Comparison of ENCODE assay signal across 8 mouse cellular contexts in the genomic region with DNA sequence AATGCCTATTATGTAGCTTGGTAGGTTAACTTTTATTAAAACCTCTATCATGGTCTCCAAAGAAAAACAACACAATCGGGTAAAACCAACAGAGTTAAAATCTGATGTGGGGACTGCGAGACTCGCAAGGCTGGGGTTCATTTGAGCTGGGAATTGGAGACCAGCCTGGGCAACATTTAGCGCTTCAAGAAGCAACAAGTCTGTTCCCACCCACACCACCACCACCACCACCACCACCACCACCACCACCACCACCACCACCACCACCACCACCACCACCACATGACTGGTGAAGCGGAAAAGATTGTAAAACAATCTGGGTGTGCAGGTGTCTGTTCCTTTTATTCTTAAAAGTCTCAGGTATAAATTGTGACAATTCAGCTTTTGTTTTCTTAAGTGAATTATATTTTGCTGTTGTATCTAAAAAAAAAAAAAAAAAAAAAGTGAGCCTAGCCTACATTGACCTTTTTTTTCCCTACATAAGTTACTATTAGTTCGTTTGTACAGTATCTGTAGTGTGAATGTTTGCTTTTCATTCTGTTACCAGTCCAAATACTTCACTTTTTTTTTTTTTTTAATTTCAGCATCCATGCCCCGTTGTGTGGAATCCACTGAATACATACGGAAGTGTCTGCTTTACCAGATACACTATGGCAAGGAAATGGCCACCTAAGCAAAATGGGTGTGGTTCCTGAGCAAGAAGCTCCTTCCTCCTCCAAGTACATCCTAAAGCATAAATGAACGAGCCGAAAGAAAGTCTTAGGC. TPM values are rescaled to one million over a fixed set of nuclear protein-coding genes. Genes with fewer than 3 reads are reported as not detected.
DNase-seq lines count a peak whose midpoint lies in the region; ATAC-seq and TF ChIP-seq lines count a peak whose summit lies in the region.

No protein-coding gene starts in this region.

- H3K27me3 ChIP-seq in testis, adult 2 months (ENCODE audit: control insufficient read depth, insufficient read depth, low read length), result no peaks in the 10 kb centered on the region
- no peaks in the 10 kb centered on the region for H3K27me3 ChIP-seq in liver, embryonic 15.5 days

- no peak for TF ChIP-seq POLR2A in testis, adult 2 months (IDR thresholded peaks at IDR 0.05; ENCODE audit: control insufficient read depth, low read depth, low read length)

- H3K36me3 ChIP-seq in testis, adult 2 months (ENCODE audit: control insufficient read depth, insufficient read depth, low read length), result peaks cover 3% of the 10 kb centered on the region
- peaks cover 31% of the 10 kb centered on the region for H3K36me3 ChIP-seq in liver, embryonic 15.5 days (replicated peaks)

- peak overlapping the region; percentile 95 for H3K4me2 ChIP-seq in liver, embryonic 15.5 days

- H3K4me1 ChIP-seq in testis, adult 2 months (ENCODE audit: control insufficient read depth, insufficient read depth, low read length), result no peaks in the 10 kb centered on the region
- H3K4me1 ChIP-seq in liver, embryonic 15.5 days (replicated peaks), result peaks cover 42% of the 10 kb centered on the region

- peak; percentile 15 to 19 for DNase-seq in cerebellum, postnatal 10 days
- no peak for DNase-seq in cerebellum, adult 9-11 months
- no peak for DNase-seq in testis, postnatal 14 days (ENCODE audit: low spot score)
- no peak for DNase-seq in thymus, postnatal 10 days (ENCODE audit: low spot score in 2 of 2)
- DNase-seq in right cerebral cortex, postnatal 36 days (ENCODE audit: low spot score in 2 of 2), result no peak
- no peak for DNase-seq in layer of hippocampus, adult 18-20 months (ENCODE audit: low spot score in 2 of 2)

- no peaks in the 10 kb centered on the region for H3K9me3 ChIP-seq in liver, embryonic 15.5 days (replicated peaks)

- WGBS in liver, embryonic 15.5 days (ENCODE audit: insufficient replicate concordance), result 41% methylated on average over 10 of the region's 10 CpGs

- no peak for ATAC-seq in liver, embryonic 15.5 days (ENCODE audit: insufficient read depth)

- peak overlapping the region; percentile 100 for H3K27ac ChIP-seq in testis, adult 2 months (ENCODE audit: control insufficient read depth, insufficient read depth, low read depth, low read length)
- peak overlapping the region; percentile 76 for H3K27ac ChIP-seq in liver, embryonic 15.5 days (replicated peaks)

- H3K4me3 ChIP-seq in testis, adult 2 months (ENCODE audit: control insufficient read depth, low read depth, low read length), result peak overlapping the region; percentile 98
- peak overlapping the region; percentile 66 for H3K4me3 ChIP-seq in liver, embryonic 15.5 days (replicated peaks)

- no peak overlapping the region; the same call in 1 of the 2 replicates for H3K9ac ChIP-seq in liver, embryonic 15.5 days

- no peak for TF ChIP-seq CTCF in testis, adult 2 months (IDR thresholded peaks at IDR 0.05; ENCODE audit: control insufficient read depth, insufficient read depth, insufficient replicate concordance, low read depth, low read length)

RNA-seq across cellular contexts. Expression of gene Ropn1l, which starts 0.7 kb away (rescaled TPM):
- 1,399 and 1,539 TPM in 2 replicates for polyA plus RNA-seq in testis, adult 2 months (2012; rRNA removed)
- 3.2 and 3.3 TPM in 2 replicates for polyA plus RNA-seq in liver, embryonic 15.5 days (2015; fragmentation: Nextera tagmentation; extraction: Ambion mirVana)
- 1 to 10 TPM in 1 of 2 experiments, under 1 TPM in 1; 0.57 to 1.1 TPM for total RNA-seq in layer of hippocampus, adult 18-20 months (2021)

Comparison
In these comparisons a context has a peak if more than half of its experiments do, and no peak if none do; other contexts are left out.
1. DNase-seq: peak in cerebellum, postnatal 10 days (2 of 2); none in cerebellum, adult 9-11 months (single experiment), testis, postnatal 14 days (single experiment), thymus, postnatal 10 days (0 of 2), right cerebral cortex, postnatal 36 days (0 of 2) and layer of hippocampus, adult 18-20 months (0 of 2).
2. RNA of gene Ropn1l, which starts 0.7 kb away (polyA plus RNA-seq): 1,399 to 1,539 TPM in testis, adult 2 months; 3.2 to 3.3 TPM in liver, embryonic 15.5 days; every median in the first group is over 100 times any median in the second.